Mouse (Mus musculus) left cerebral cortex, adult 9 months (tissue): ENCODE measurements around the gene Gm49388.

Source experiments
- DNase-seq, 2 experiments: peaks; one replicate each; pipeline ENCODE4 v3.0.0; 2022; ENCODE audit warnings: low spot score in 2 of 2

The Gm49388 gene

GRCm38 (mm10) chr7:127840886-127841285 is 55.5 kb downstream of the Gm49388 start:
- DNase-seq: no peak

- DNase-seq: peak; percentile 96
Measured at GRCm38 (mm10) chr7:127841340-127842000, 56.1 kb downstream of the Gm49388 start.

GRCm38 (mm10) chr7:127842001-127842718 is 56.8 kb downstream of the Gm49388 start:
- DNase-seq: peak in 1 of 2 experiments; percentile 83

GRCm38 (mm10) chr7:127849973-127850875 is 64.8 kb downstream of the Gm49388 start:
- no peak for DNase-seq

- no peak for DNase-seq
Measured at GRCm38 (mm10) chr7:127850906-127851305, 65.5 kb downstream of the Gm49388 start.
